15 mouse cellular contexts compared by ENCODE assay signal in genomic region chr14:75318736-75319135, GRCm38 (mm10). TPM values are rescaled to one million over a fixed set of nuclear protein-coding genes. Genes with fewer than 3 reads are reported as not detected.
DNase-seq lines count a peak whose midpoint lies in the region; ATAC-seq lines count a peak whose summit lies in the region.
"Had no signal": no experiment of that assay in that cellular context is flagged by ENCODE, and none has a peak within 500 bp of the region (broad histone marks: within the 10 kb centered on the region; RNA-seq: fewer than 3 reads in every experiment).

No protein-coding gene starts in this region.

- DNase-seq in thymus, postnatal 4 days = peak; percentile 24
- DNase-seq in thymus, postnatal 36 days = no peak
- no peak for DNase-seq in heart, adult 8-10 months (ENCODE audit: low spot score)
- no peak for DNase-seq in heart, postnatal 25 days (ENCODE audit: low spot score)
- no peak for DNase-seq in retina, embryonic 14.5 days (ENCODE audit: low spot score)
- DNase-seq: cerebellum, adult 2 months; cerebellum, postnatal 36 days; gastrocnemius, postnatal 10 days; heart, adult 18-20 months; heart, postnatal 4 days; kidney, adult 11 months; right cerebral cortex, postnatal 4 days had no signal

- intact Hi-C loops in heart, postnatal 25 days (cut with DNase I) = no loop called here

- peak; percentile 52; the same call in 1 of the 2 replicates for ATAC-seq in common myeloid progenitor, adult 5-6 weeks (replicated peaks; ENCODE audit: low read depth, poor library complexity, severe bottlenecking)
- ATAC-seq in megakaryocyte progenitor cell, adult 5-6 weeks (replicated peaks; ENCODE audit: poor library complexity) = 0 out of 2 replicates have a peak, but pooled peaks have one; percentile 26
- ATAC-seq: hindbrain, embryonic 16.5 days had no signal

RNA-seq across cellular contexts. Expression of gene Zc3h13, which starts 34.6 kb away (rescaled TPM):
- total RNA-seq in common myeloid progenitor, adult 5-6 weeks (2017) = 38.4 and 38.6 TPM in 2 replicates
- total RNA-seq in megakaryocyte progenitor cell, adult 5-6 weeks (2015) = 23.4 and 31.9 TPM in 2 replicates
- 23.7 and 26.9 TPM in 2 replicates for total RNA-seq in megakaryocyte progenitor cell, adult 5-6 weeks (2017)
- total RNA-seq in heart, adult 8-10 months (2022) = 10 to 100 TPM; 21.7 to 30.7 (median 25.6) TPM
- total RNA-seq in heart, postnatal 25 days (2021) = 10 to 100 TPM; 25.4 to 26.3 TPM
